18 mouse cellular contexts compared by ENCODE assay signal in the genomic region with DNA sequence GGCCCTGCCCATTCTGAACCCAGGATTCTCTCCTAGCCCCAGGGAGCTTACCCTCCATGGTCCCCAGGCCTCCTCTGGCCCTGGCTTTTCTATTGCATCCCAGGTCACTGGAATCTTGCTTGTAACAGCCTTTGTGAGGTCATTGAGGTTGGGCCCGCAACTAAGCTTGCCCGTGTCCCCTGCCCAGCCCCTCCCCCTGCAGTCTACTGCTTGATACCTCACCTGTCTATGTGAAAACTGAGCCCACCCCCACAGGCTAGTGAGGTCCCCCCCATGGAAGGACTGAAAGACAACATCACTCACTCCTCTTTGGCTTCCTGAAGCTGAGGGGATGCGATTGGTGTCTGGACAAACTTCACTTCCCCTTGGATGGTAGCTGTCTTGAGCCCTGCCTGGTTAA. TPM values are rescaled to one million over a fixed set of nuclear protein-coding genes. Genes with fewer than 3 reads are reported as not detected.
"Had no signal": no experiment of that assay in that cellular context is flagged by ENCODE, and none has a peak within 500 bp of the region (broad histone marks: within the 10 kb centered on the region; RNA-seq: fewer than 3 reads in every experiment).

A gene (minus strand): TSS at position 101 of the 400 bp plus-strand sequence.

- H3K4me3 ChIP-seq: neural tube, embryonic 12.5 days; neural tube, embryonic 13.5 days; neural tube, embryonic 15.5 days; stomach, embryonic 15.5 days had no signal

- H3K4me1 ChIP-seq: neural tube, embryonic 12.5 days; neural tube, embryonic 13.5 days; neural tube, embryonic 15.5 days; stomach, embryonic 15.5 days had no signal

- H3K27ac ChIP-seq: neural tube, embryonic 12.5 days; neural tube, embryonic 13.5 days; neural tube, embryonic 15.5 days; stomach, embryonic 15.5 days; stomach, postnatal 0 days had no signal

- DNase-seq: right cerebral cortex, adult 18-20 months; right cerebral cortex, postnatal 14 days; right cerebral cortex, postnatal 25 days; right cerebral cortex, postnatal 4 days; spleen, adult 18-20 months; thymus, adult 18-20 months; thymus, adult 2 months; thymus, postnatal 14 days; thymus, postnatal 25 days; thymus, postnatal 36 days; thymus, postnatal 4 days had no signal

- H3K36me3 ChIP-seq: neural tube, embryonic 12.5 days; neural tube, embryonic 13.5 days; neural tube, embryonic 15.5 days; stomach, embryonic 15.5 days had no signal

- H3K27me3 ChIP-seq: neural tube, embryonic 13.5 days; neural tube, embryonic 15.5 days; stomach, embryonic 15.5 days had no signal

RNA-seq across cellular contexts. Expression of the gene that starts here (rescaled TPM):
- polyA plus RNA-seq: neural tube, embryonic 11.5 days; spleen, adult 2 months had no signal
